Mouse (Mus musculus): ENCODE data around the gene Vmn2r53.
"Not testable (repeated sequence)": the region's sequence is repeated elsewhere in the genome, so short reads cannot be mapped to it uniquely, and the experiment has no call there.

The Vmn2r53 gene

DNA sequence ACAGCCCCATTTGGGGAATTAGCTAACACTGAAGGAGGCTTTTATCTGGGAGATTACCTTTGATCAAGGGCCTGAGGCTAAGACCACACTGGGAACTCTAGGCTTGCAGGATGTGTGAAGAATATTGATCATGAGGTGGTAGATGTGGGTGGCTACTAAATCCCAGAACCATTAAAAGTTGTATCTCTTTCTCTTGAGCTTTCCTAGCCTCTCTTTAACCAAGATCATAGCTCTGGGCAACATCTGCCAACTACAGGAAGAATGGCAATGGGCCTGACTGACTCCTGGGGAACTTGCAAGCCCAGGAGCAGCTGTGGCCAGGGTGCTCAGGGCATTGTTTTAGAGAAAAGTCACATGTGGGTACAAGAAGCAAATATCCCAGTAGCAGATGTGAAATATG lies at the start of gene Vmn2r53:
Gene Vmn2r53, minus strand, starts transcription at position 101 of the 400 bp plus-strand sequence.
- DNase-seq: no peak

DNA sequence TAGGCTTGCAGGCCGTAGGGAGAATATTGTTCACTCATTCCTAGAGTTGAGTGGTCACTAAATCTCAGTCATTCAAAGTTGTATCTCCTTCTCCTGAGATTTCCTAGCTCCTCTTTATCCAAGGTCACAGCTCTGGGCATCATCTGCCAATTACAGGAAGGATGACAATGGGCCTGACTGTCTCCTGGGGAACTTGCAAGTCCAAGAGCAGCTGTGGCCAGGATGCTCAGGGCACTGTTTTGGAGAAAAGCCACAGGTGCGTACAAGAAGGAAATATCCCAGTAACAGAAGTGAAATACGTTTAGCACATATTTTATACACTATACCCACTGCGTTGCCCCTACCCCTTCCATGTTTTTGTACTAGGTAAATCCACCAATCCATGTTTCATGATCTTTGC lies 31.6 kb upstream of the Vmn2r53 start, which contains the start of gene Vmn2r54:
Gene Vmn2r54, minus strand, starts transcription at position 101 of the 400 bp plus-strand sequence.
- not testable (repeated sequence) for DNase-seq

Measured in cerebellum, adult 18-20 months (tissue).